Mouse (Mus musculus) liver, adult 2 months (tissue): ENCODE results near the gene Esd.
A peak's percentile ranks its signal among the peaks of the same experiment; 100 is the strongest.

Source experiments
- CTCF ChIP-seq: fragments of 200-500 bp; IDR thresholded peaks from 2 replicates; pipeline ENCODE4 v1.5.1; 2011; ENCODE audit warnings: low read depth, low read length, control low read depth
- POLR2A ChIP-seq: fragments of 200-500 bp; IDR thresholded peaks from 2 replicates; pipeline ENCODE4 v1.6.1; 2011; ENCODE audit warnings: low read length, control low read depth; ENCODE audit not compliant: insufficient read depth; ENCODE audit errors: extremely low read depth

- TF ChIP-seq CTCF: 0 out of 2 replicates have a peak, but pooled peaks have one; percentile 20
- TF ChIP-seq POLR2A: no peak
These were observed 23.0 kb upstream of the Esd start for GRCm38 (mm10) chr14:74709054-74709453.
